Comparison of ENCODE assay signal across 22 mouse cellular contexts in the genomic region with DNA sequence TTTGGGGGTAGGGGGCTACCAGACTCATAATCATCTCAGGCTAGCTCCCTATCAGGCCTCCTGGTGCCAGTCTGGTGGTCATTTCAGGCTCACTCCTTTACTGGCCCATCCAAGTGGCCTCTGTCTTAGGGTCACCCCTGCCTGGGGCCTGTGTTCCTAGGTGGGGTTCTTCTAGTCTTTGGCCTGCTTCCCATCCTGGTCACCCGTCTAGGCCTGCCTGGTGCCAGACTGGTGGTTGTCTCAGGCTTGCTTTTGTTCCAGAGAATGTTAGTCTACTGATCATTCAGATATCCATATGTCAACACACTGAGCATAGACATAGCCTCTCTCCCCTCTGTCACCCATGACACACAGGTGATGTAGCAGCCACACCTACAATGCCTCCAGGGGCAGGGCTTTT. TPM values are rescaled to one million over a fixed set of nuclear protein-coding genes. Genes with fewer than 3 reads are reported as not detected.
"Had no signal": no experiment of that assay in that cellular context is flagged by ENCODE, and none has a peak within 500 bp of the region (broad histone marks: within the 10 kb centered on the region; RNA-seq: fewer than 3 reads in every experiment).

No protein-coding gene starts in this region.

- H3K9me3 ChIP-seq: liver, embryonic 12.5 days; midbrain, embryonic 10.5 days; midbrain, embryonic 12.5 days; neural tube, embryonic 13.5 days; neural tube, embryonic 15.5 days had no signal

- H3K36me3 ChIP-seq: liver, embryonic 12.5 days; midbrain, embryonic 10.5 days; midbrain, embryonic 12.5 days; neural tube, embryonic 13.5 days; neural tube, embryonic 15.5 days had no signal

- DNase-seq: lung, adult 18-20 months; lung, embryonic 14.5 days; lung, postnatal 10 days; lung, postnatal 4 days; midbrain, embryonic 14.5 days; retina, postnatal 1 day; right cerebral cortex, adult 18-20 months; right cerebral cortex, postnatal 25 days; right cerebral cortex, postnatal 4 days; spleen, adult 18-20 months; thymus, adult 2 months; thymus, postnatal 25 days; thymus, postnatal 4 days had no signal

- H3K27me3 ChIP-seq: midbrain, embryonic 12.5 days; neural tube, embryonic 13.5 days; neural tube, embryonic 15.5 days had no signal

- ATAC-seq: liver, embryonic 12.5 days; midbrain, embryonic 16.5 days had no signal

- H3K4me3 ChIP-seq: liver, embryonic 12.5 days; midbrain, embryonic 10.5 days; midbrain, embryonic 12.5 days; myocyte; neural tube, embryonic 13.5 days; neural tube, embryonic 15.5 days had no signal

- H3K9ac ChIP-seq: liver, embryonic 12.5 days; liver, embryonic 14.5 days; lung, embryonic 14.5 days; midbrain, embryonic 12.5 days; neural tube, embryonic 13.5 days; neural tube, embryonic 15.5 days had no signal

- H3K4me2 ChIP-seq: liver, embryonic 12.5 days; lung, embryonic 14.5 days; midbrain, embryonic 12.5 days; neural tube, embryonic 13.5 days; neural tube, embryonic 15.5 days had no signal

- H3K4me1 ChIP-seq: liver, embryonic 12.5 days; midbrain, embryonic 10.5 days; midbrain, embryonic 12.5 days had no signal

- H3K27ac ChIP-seq: liver, embryonic 12.5 days; liver, embryonic 14.5 days; midbrain, embryonic 10.5 days; midbrain, embryonic 12.5 days; neural tube, embryonic 13.5 days; neural tube, embryonic 15.5 days had no signal

RNA-seq across cellular contexts. Expression of a gene that starts 56.8 kb away (rescaled TPM):
- polyA plus RNA-seq: small intestine, adult 2 months had no signal
